Mouse (Mus musculus) midbrain, embryonic 10.5 days (tissue): ENCODE measurements around the gene Uqcc1. TPM values are rescaled to one million over a fixed set of nuclear protein-coding genes. Genes with fewer than 3 reads are reported as not detected.

Experiments used
- DNase-seq: peaks from one replicate; pipeline ENCODE4 v3.0.0-alpha.2; 2017; ENCODE audit warnings: low spot score
- H3K27ac ChIP-seq: fragments of 300-500 bp; sonication (generic); replicated peaks from 2 replicates; pipeline ENCODE4 v1.5.1; 2016; ENCODE audit warnings: mild to moderate bottlenecking
- H3K27me3 ChIP-seq: fragments of 300-500 bp; sonication (generic); 2 replicates; pipeline ENCODE4 v1.6.1; 2016; ENCODE audit warnings: low read depth, mild to moderate bottlenecking; ENCODE audit not compliant: poor library complexity, severe bottlenecking
- H3K36me3 ChIP-seq: fragments of 300-500 bp; sonication (generic); 2 replicates; pipeline ENCODE4 v1.6.1; 2016; ENCODE audit warnings: mild to moderate bottlenecking, moderate library complexity
- H3K4me1 ChIP-seq: fragments of 300-500 bp; sonication (generic); 2 replicates; pipeline ENCODE4 v1.6.1; 2016
- H3K4me3 ChIP-seq: fragments of 300-500 bp; sonication (generic); 2 replicates; pipeline ENCODE4 v1.5.1; 2016; ENCODE audit warnings: mild to moderate bottlenecking, moderate library complexity
- H3K9me3 ChIP-seq: fragments of 300-500 bp; sonication (generic); replicated peaks from 2 replicates; pipeline ENCODE4 v1.6.1; 2016; ENCODE audit warnings: mild to moderate bottlenecking
- WGBS: fragments of 180-500 bp; shearing (Covaris S2); methylation state at CpG from one replicate; pipeline ENCODE4 v1.1.7; 2016; 5-methylcytosine and 5-hydroxymethylcytosine counted together
- polyA plus RNA-seq: library from polyadenylated mRNA; unstranded; fragments of >200 nt; fragmentation: Nextera tagmentation; extraction: Ambion mirVana; gene quantifications from 2 replicates; pipeline ENCODE4 v1.2.1, GENCODE M21; 2016

Uqcc1 gene
- polyA plus RNA-seq, 1 experiment from 2014 or later, result 81.9 TPM

DNA sequence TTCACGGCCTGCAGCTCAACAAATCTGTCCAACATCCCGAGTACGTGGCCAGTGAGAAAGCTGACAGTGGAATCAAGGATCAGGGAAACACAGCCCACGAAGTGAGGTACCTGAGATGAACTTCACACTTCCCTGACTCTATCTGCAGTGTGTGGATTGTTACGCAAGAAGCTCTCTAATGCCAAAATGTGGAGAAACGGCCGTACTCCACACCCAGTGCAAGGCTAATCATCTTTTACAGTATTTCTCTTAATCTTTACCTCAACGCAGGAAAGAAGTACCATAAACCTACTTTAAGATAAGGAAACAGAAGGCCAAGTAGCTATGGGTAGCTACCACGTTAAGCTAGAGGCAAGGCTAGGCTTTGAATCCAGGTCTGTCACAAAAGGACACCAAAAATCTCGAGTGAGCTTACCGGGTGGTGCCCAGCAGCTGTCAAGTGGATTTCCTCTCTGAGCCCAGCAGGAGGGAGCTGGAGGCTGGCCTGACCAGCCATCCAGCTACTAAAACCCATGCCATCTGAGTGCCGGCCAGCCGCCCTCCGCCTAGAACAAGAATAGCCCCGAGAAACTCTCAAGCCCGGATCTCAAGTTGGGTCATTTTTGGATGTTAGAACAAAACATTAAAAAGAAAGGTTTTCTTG, 27.0 kb downstream of the Uqcc1 start:
- H3K9me3 ChIP-seq, result no peaks in the 10 kb centered on the region
- WGBS, result 86% methylated on average over 16 of the region's 16 CpGs
- H3K36me3 ChIP-seq, result peaks cover 67% of the 10 kb centered on the region

DNA sequence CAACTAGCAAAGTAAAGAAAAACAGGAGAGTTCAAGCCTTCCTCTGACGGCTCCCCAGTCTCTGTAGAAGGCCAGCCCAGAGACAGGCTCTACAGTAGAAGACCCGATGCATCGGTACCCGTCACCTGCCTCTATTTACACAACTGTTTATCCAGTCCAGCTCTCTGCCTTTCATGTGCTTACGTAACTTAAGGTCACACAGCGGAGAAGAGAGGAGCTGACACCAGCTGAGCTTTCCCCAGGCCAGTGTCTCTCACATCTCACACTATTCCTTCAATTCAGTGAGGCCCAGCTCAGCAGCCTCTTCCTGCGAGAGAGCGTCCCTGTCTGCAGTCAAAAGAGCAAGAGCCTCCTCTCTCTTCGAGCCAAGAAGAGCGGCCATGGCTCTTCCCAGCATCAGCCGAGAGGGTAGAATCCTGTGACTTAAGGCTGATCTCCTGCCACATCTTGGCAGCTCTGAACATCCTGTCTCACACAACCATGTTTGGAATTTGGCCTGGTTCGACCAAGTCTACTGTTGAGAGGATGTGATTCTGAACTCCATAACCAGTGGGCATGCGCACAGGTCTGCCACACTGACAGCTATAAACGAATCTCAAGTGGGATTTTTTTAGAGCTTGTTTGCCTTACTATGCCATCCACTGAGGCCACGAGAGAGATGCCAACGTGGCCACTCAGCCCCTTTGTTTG, 34.9 kb downstream of the Uqcc1 start:
- WGBS, result 94% methylated on average over 16 of the region's 16 CpGs
- Histone ChIP-seq H3K4me3 (no peak overlapping the region), H3K27me3 (no peaks in the 10 kb centered on the region), H3K9me3 (no peaks in the 10 kb centered on the region), H3K4me1 (no peaks in the 10 kb centered on the region), H3K27ac (no peak overlapping the region), H3K36me3 (peaks cover 65% of the 10 kb centered on the region)
- no peak for DNase-seq

More for the DNA sequence above, 27.0 kb downstream of the Uqcc1 start:
- Histone ChIP-seq H3K4me3 (no peak overlapping the region), H3K27ac (no peak overlapping the region), H3K27me3 (no peaks in the 10 kb centered on the region), H3K4me1 (no peaks in the 10 kb centered on the region)
- no peak for DNase-seq

DNA sequence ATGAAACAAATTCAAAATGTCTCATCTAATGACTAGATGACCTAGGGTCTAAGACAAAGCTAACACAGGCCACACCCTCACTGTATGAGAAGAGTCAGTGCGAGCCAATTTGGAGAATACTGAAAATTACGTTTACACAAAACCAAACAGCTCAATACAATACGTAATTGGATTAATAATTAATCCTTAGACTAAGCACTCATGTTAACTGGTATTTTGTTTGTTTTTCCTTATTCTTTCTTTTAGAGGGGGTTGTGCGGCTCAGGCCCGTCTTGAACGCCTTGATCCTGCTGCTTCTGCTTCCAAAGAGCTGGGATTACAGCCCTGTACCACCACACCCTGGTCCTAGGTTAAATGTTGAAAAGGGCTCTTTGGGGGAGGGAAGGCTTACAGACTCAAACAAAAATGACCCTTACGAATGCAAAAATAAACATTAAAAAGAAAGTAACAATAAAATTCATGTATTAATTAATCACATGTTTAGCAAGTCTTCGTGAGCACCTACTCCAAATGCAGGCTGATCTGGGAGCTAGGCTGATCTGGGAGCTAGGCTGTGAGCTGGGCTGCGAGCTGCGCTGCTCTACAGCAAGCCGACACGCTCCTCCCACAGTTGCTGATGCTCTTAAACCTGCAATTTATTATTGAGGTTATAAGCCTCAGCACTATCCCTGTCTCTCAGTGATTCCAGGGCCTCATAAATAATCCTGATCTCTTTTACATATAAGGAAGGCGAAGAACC, 35.6 kb downstream of the Uqcc1 start:
- no peak overlapping the region for H3K27ac ChIP-seq
- WGBS, result 93% methylated on average over 13 of the region's 13 CpGs
- H3K4me1 ChIP-seq, result no peaks in the 10 kb centered on the region
- no peaks in the 10 kb centered on the region for H3K9me3 ChIP-seq
- no peak for DNase-seq
- H3K4me3 ChIP-seq, result no peak overlapping the region
- H3K36me3 ChIP-seq, result peaks cover 66% of the 10 kb centered on the region
- H3K27me3 ChIP-seq, result no peaks in the 10 kb centered on the region

DNA sequence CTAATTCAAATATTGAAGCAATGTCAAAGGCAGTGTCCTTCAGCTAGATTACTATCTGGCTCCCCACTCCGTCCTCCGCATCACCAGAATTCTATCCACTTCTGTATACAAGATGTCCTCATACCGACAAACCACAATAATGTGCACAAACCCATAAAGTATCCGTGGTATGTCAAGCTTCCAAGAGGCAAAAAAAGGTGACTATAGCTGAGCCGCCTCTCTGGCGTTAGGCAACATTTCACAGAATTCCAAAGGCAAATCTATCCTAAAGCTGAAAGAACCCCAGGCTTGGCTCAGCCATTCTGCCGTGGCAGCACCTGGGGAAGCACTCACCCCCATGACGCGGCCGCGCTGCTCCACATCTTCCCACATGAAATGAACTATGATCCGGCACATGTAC, 43.3 kb downstream of the Uqcc1 start:
- Histone ChIP-seq H3K27me3 (no peaks in the 10 kb centered on the region), H3K4me1 (no peaks in the 10 kb centered on the region), H3K4me3 (no peak overlapping the region), H3K36me3 (peaks cover 69% of the 10 kb centered on the region), H3K9me3 (no peaks in the 10 kb centered on the region), H3K27ac (no peak overlapping the region)
- 96% methylated on average over 12 of the region's 12 CpGs for whole genome bisulfite sequencing
- no peak for DNase-seq

DNA sequence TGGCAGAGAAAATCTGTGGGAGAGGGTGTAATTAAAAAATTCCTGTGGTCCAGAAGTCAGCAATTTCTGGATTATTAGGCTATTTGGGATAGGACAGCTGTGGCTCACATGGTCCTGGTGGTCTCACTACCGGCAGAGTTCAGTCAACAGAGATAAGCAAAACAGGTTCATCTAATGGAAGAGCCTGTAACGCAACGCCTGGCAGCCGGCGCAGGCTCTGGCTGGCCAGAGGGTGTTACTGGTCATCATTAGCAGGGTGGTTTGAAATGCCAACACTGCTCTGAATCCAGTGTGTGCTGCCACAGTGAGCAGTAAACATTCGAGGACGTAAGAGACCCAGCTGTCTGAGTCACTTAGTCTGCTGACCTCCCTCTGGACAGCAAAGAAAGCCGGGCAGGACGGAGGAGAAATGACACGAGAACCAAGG, 44.8 kb downstream of the Uqcc1 start:
- no peak overlapping the region for H3K27ac ChIP-seq
- WGBS, result 88% methylated on average over 10 of the region's 10 CpGs
- DNase-seq, result no peak
- no peaks in the 10 kb centered on the region for H3K4me1 ChIP-seq
- no peak overlapping the region for H3K4me3 ChIP-seq
- peaks cover 66% of the 10 kb centered on the region for H3K36me3 ChIP-seq
- H3K9me3 ChIP-seq, result no peaks in the 10 kb centered on the region
- no peaks in the 10 kb centered on the region for H3K27me3 ChIP-seq

DNA sequence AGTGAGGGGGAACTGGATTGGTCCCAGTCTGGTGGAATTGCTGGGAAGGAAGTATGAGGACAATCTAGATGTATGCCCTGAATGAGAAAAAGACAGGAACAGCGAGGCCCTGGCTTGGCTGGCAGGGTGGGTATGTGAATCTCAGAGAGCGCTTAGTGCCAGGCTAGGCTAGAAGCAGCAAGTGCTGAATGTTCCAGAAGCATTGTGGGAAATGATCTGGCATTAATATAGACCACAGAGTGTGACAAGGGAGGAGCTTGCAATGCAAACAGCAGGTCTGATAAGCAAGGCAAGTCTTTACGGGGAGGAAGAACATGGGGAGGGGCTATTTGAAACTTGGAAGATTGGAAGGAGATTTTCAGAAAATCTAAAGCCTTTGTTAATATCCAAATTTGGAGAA, 48.0 kb downstream of the Uqcc1 start:
- H3K27ac ChIP-seq, result no peak overlapping the region
- 90% methylated on average over 3 of the region's 3 CpGs for WGBS
- H3K27me3 ChIP-seq, result no peaks in the 10 kb centered on the region
- no peaks in the 10 kb centered on the region for H3K9me3 ChIP-seq
- H3K4me3 ChIP-seq, result no peak overlapping the region
- H3K36me3 ChIP-seq, result peaks cover 66% of the 10 kb centered on the region
- no peak for DNase-seq
- no peaks in the 10 kb centered on the region for H3K4me1 ChIP-seq

DNA sequence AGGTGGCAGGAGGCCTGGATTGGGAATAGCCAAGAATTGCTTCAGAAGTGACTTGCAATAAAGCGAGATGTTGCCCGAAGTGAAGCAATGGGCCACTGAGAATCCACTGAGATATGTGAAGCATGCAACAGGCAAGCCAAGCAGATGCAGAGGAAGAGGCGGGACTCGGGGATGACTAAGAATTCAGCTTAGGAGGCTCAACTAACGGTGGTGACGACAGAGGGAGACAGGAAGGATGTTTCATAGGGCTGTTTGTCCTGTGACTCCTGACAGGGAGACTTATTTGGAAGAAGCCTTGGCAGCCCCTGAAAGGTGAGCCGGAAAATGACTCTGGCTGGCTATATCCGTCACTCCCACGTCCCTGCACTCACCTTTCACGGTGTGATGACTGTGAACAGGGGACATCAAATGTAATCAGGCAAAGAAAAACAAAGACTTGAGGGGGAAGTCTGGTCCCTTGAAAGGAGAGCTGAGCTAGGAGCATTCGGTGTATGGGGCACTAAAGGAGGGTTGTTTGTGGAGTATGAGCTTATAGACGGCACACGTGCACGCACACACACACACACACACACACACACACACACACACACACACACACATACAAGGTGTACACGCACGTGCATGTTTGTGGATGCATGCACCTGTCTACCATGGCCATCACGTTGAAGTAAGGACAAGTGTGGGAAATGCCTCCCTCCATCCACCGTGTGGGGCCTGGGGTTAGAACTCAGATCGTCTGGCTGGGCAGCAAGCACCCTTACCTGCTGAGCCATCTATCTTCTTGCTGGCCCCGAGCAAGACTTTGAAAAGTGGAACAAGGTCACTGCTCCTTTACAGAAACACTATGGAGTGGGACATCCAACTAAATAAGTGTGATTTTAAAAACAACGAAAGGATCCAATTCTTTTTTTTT, 50.9 kb downstream of the Uqcc1 start:
- H3K36me3 ChIP-seq, result peaks cover 70% of the 10 kb centered on the region
- no peaks in the 10 kb centered on the region for H3K9me3 ChIP-seq
- no peaks in the 10 kb centered on the region for H3K4me1 ChIP-seq
- no peaks in the 10 kb centered on the region for H3K27me3 ChIP-seq
- no peak overlapping the region for H3K4me3 ChIP-seq
- WGBS, result 91% methylated on average over 21 of the region's 21 CpGs
- no peak overlapping the region for H3K27ac ChIP-seq
- DNase-seq, result no peak

DNA sequence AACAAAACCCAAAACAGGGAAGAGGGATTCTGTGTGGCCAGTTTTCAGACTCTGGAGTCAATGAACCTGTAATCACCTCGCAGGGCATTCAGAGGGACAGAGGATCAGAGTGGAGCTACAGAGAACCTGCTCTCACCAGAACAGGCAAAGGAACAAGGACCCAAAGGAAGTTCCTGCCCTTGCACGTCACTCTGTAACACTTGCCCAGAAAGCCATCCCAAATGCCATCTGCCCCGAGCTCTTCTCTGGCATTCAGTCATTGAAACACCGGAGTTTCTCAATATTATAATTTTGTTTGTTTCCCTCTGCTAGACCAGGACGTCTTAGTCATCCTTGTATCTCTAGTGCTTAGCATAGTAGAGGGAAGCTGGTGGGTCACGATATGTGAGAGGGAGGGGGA, 56.5 kb downstream of the Uqcc1 start:
- H3K27ac ChIP-seq, result no peak overlapping the region
- no peaks in the 10 kb centered on the region for H3K27me3 ChIP-seq
- no peak for DNase-seq
- 87% methylated on average over 6 of the region's 6 CpGs for WGBS
- H3K36me3 ChIP-seq, result peaks cover 44% of the 10 kb centered on the region
- H3K4me3 ChIP-seq, result no peak overlapping the region
- H3K4me1 ChIP-seq, result no peaks in the 10 kb centered on the region
- no peaks in the 10 kb centered on the region for H3K9me3 ChIP-seq

DNA sequence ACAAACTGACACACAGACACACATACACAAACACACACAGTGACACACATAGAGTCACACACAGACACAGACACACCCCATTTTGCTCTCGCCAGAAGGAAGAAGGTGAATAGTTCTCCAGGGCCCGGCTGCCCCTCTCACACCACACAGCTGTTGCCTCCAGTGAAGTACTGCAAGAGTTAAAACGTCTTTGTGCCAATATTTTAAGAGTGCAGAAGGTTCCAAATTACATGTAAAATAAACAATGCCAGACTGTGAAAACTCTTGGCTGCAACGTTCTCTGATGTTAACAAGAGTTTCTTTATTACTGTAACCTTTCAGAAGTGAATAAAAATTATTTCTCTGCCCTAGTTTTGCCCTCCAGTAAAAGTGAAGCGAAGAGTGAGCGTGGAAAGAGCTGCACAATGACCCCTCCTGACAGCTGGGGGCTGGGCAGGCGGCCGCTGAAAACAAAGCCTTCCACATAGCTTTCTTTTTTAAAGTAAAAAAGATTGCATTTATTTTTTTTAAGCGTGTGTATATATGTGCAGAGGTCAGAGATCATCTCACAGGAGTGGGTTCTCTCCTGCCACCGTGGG, 57.1 kb downstream of the Uqcc1 start:
- Histone ChIP-seq H3K27me3 (no peaks in the 10 kb centered on the region), H3K27ac (no peak overlapping the region), H3K4me3 (no peak overlapping the region), H3K4me1 (no peaks in the 10 kb centered on the region), H3K9me3 (no peaks in the 10 kb centered on the region), H3K36me3 (peaks cover 47% of the 10 kb centered on the region)
- 82% methylated on average over 10 of the region's 10 CpGs for WGBS
- no peak for DNase-seq

DNA sequence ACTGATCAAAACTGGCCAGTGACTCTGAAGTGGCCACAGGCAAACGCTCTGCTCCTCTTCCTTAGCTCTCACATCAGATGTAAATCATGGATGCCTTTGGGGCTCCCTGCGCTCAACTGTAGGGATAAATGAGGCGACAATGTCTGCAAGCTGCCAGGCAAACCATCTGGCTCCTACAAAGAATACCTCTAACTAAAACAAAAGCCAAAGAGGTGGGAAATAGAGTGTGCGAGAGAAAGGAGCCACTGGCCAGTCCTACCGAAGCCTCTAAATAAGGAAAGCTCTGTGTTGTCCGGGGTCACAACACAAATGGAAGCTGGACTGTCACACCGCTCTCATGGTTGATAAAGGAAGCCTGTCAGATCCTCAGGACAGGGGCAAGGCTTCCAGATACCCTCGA, 57.6 kb downstream of the Uqcc1 start:
- Histone ChIP-seq H3K9me3 (no peaks in the 10 kb centered on the region), H3K4me3 (no peak overlapping the region), H3K27me3 (no peaks in the 10 kb centered on the region), H3K27ac (no peak overlapping the region), H3K4me1 (no peaks in the 10 kb centered on the region), H3K36me3 (peaks cover 48% of the 10 kb centered on the region)
- 88% methylated on average over 8 of the region's 8 CpGs for WGBS
- DNase-seq, result no peak

DNA sequence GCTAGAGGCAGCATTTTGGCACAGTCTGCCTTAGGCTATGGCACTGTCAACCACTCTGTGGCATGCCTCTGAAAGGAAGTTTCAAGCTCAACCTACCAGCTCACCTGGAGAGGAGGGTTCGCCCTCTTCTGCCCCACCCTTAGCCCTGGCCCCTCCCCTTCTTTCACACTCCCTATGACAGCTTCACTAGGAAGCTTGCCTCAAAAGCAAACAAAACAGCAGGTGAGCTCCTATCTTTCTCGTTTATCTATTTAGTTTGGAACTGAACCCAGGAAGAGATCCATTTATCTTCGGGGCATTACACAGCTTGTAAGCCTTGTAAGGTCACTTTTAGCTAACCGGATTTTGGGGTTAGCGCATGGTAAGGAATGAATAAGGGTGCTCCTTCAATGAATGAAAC, 60.3 kb downstream of the Uqcc1 start:
- no peak overlapping the region for H3K27ac ChIP-seq
- H3K4me1 ChIP-seq, result no peaks in the 10 kb centered on the region
- H3K27me3 ChIP-seq, result no peaks in the 10 kb centered on the region
- no peak overlapping the region for H3K4me3 ChIP-seq
- no peak for DNase-seq
- no peaks in the 10 kb centered on the region for H3K9me3 ChIP-seq
- WGBS, result 85% methylated on average over 5 of the region's 5 CpGs
- peaks cover 29% of the 10 kb centered on the region for H3K36me3 ChIP-seq

DNA sequence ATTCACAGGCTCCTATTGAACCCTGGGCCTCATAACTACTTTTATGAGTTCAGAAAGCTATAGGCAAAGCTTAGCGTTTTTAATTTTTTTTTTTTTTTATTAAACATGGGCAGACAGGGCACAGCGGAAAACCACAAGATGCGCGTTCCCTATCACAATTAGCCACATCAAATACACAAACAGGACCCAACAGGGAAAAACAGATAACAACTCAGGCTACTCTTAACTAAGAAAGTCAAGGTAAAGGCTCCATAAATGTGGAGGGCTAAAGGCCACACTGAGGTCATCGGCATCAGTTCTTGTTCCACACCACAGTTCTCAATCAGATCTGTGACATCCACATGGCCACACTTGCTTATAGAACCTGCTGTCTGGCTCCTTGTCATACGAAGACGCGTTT, 61.8 kb downstream of the Uqcc1 start:
- WGBS, result 91% methylated on average over 8 of the region's 8 CpGs

More for the DNA sequence above, 61.8 kb downstream of the Uqcc1 start:
- Histone ChIP-seq H3K27me3 (no peaks in the 10 kb centered on the region), H3K4me1 (no peaks in the 10 kb centered on the region), H3K36me3 (peaks cover 23% of the 10 kb centered on the region), H3K9me3 (no peaks in the 10 kb centered on the region), H3K4me3 (no peak overlapping the region), H3K27ac (no peak overlapping the region)
- DNase-seq, result no peak
